7 mouse cellular contexts compared by ENCODE assay signal in genomic region chr8:60992561-60992909, GRCm38 (mm10). TPM values are rescaled to one million over a fixed set of nuclear protein-coding genes. Genes with fewer than 3 reads are reported as not detected.
DNase-seq lines count a peak whose midpoint lies in the region; ATAC-seq and TF ChIP-seq lines count a peak whose summit lies in the region.

No protein-coding gene starts in this region.

- peak overlapping the region; percentile 91 for H3K4me3 ChIP-seq in E14TG2a.4 (replicated peaks; ENCODE audit: low read length)
- H3K4me3 ChIP-seq in kidney, embryonic 16.5 days (ENCODE audit: low read length) = peak overlapping the region; percentile 94
- peak overlapping the region; percentile 90 for H3K4me3 ChIP-seq in stomach, embryonic 16.5 days (replicated peaks; ENCODE audit: low read length)

- peaks cover 4% of the 10 kb centered on the region; the same call in 1 of the 2 replicates for H3K36me3 ChIP-seq in E14TG2a.4 (ENCODE audit: insufficient read depth, low read length)
- no peaks in the 10 kb centered on the region for H3K36me3 ChIP-seq in kidney, embryonic 16.5 days (ENCODE audit: insufficient read depth, low read length)
- H3K36me3 ChIP-seq in stomach, embryonic 16.5 days (ENCODE audit: control insufficient read depth, insufficient read depth, low read length) = no peaks in the 10 kb centered on the region

- peak overlapping the region; percentile 59 for H3K4me2 ChIP-seq in kidney, embryonic 16.5 days (replicated peaks; ENCODE audit: low read depth, low read length)
- H3K4me2 ChIP-seq in stomach, embryonic 16.5 days (ENCODE audit: low read depth, low read length) = peak overlapping the region; percentile 64

- H3K9ac ChIP-seq in kidney, embryonic 16.5 days (replicated peaks; ENCODE audit: low read length) = peak overlapping the region; percentile 73
- H3K9ac ChIP-seq in stomach, embryonic 16.5 days (ENCODE audit: low read length) = peak overlapping the region; percentile 80

- peak overlapping the region; percentile 92 for H3K27ac ChIP-seq in kidney, embryonic 16.5 days (ENCODE audit: low read length)
- H3K27ac ChIP-seq in stomach, embryonic 16.5 days (ENCODE audit: low read length) = peak overlapping the region; percentile 94

- no peak for TF ChIP-seq CTCF in E14TG2a.4 (conservative IDR thresholded peaks at IDR 0.05; ENCODE audit: low read length)

- ATAC-seq in kidney, embryonic 16.5 days (ENCODE audit: low FRiP score, low TSS enrichment) = peak; percentile 94
- peak; percentile 91 for ATAC-seq in stomach, embryonic 16.5 days (ENCODE audit: insufficient read depth, low FRiP score)

- peak; percentile 85 for DNase-seq in 3T3-L1 (ENCODE audit: low read depth, low spot score)
- DNase-seq in embryo, embryonic 11.5 days (ENCODE audit: low read depth, low spot score) = peak; percentile 70
- DNase-seq in heart, adult 9 months (ENCODE audit: low spot score in 2 of 2) = peak; percentile 78 to 84
- DNase-seq in lung, postnatal 14 days = peak; percentile 84

- peaks cover 33% of the 10 kb centered on the region for H3K9me3 ChIP-seq in E14TG2a.4 (ENCODE audit: low read length)
- no peaks in the 10 kb centered on the region for H3K9me3 ChIP-seq in kidney, embryonic 16.5 days (ENCODE audit: low read length)
- H3K9me3 ChIP-seq in stomach, embryonic 16.5 days (replicated peaks; ENCODE audit: control insufficient read depth, low read length) = no peaks in the 10 kb centered on the region

- WGBS in kidney, embryonic 16.5 days = 2% methylated on average over 16 of the region's 16 CpGs
- WGBS in stomach, embryonic 16.5 days = under 1% methylated on average over 16 of the region's 16 CpGs

- H3K27me3 ChIP-seq in E14TG2a.4 (ENCODE audit: insufficient read depth, low read length) = no peaks in the 10 kb centered on the region
- no peaks in the 10 kb centered on the region for H3K27me3 ChIP-seq in kidney, embryonic 16.5 days (ENCODE audit: insufficient read depth, low read length)
- no peaks in the 10 kb centered on the region for H3K27me3 ChIP-seq in stomach, embryonic 16.5 days (ENCODE audit: control insufficient read depth, insufficient read depth, low read length)

- H3K4me1 ChIP-seq in E14TG2a.4 (replicated peaks; ENCODE audit: low read depth, low read length) = peaks cover 18% of the 10 kb centered on the region
- peaks cover 11% of the 10 kb centered on the region; the same call in 1 of the 2 replicates for H3K4me1 ChIP-seq in kidney, embryonic 16.5 days (ENCODE audit: insufficient read depth, low read length)
- peaks cover 5% of the 10 kb centered on the region for H3K4me1 ChIP-seq in stomach, embryonic 16.5 days (ENCODE audit: control insufficient read depth, insufficient read depth, low read length)

RNA-seq across cellular contexts. Expression of gene Nek1, which starts 0.5 kb away (rescaled TPM):
- polyA plus RNA-seq in kidney, embryonic 16.5 days (2015; fragmentation: Nextera tagmentation; extraction: Ambion mirVana) = 20.4 and 21.6 TPM in 2 replicates
- polyA plus RNA-seq in stomach, embryonic 16.5 days (2015; fragmentation: Nextera tagmentation; extraction: Ambion mirVana) = 17.5 and 17.9 TPM in 2 replicates

RNA-seq across cellular contexts. Expression of gene Clcn3, which starts 9.4 kb away (rescaled TPM):
- polyA plus RNA-seq in kidney, embryonic 16.5 days (2015; fragmentation: Nextera tagmentation; extraction: Ambion mirVana) = 29.8 and 32.4 TPM in 2 replicates
- 31.0 and 32.7 TPM in 2 replicates for polyA plus RNA-seq in stomach, embryonic 16.5 days (2015; fragmentation: Nextera tagmentation; extraction: Ambion mirVana)

Comparison
In these comparisons a context has a peak if more than half of its experiments do, and no peak if none do; other contexts are left out.
1. Peak in every context shown above with its lines: DNase-seq, ATAC-seq, H3K4me3 ChIP-seq and H3K27ac ChIP-seq.